Mouse (Mus musculus) brain, embryonic 14.5 days (tissue): ENCODE measurements at regions not wholly inside any gene's neighbourhood (a gene's known extent, or its start where the extent isn't known, plus 50 kb on each side); places are given as distances from the start of the nearest gene placed in this dataset.

ENCODE experiments used
- CTCF ChIP-seq: fragments of 200-500 bp; IDR thresholded peaks from 2 replicates; pipeline ENCODE4 v1.5.1; 2012; ENCODE audit warnings: inconsistent platforms, mild to moderate bottlenecking, moderate library complexity, borderline replicate concordance; ENCODE audit not compliant: insufficient read depth, insufficient read length; ENCODE audit errors: extremely low read depth
- POLR2A ChIP-seq: fragments of 200-500 bp; IDR thresholded peaks from 2 replicates; pipeline ENCODE4 v1.6.1; 2012; ENCODE audit warnings: mild to moderate bottlenecking, inconsistent platforms, borderline replicate concordance; ENCODE audit not compliant: poor library complexity, insufficient read depth, insufficient read length, severe bottlenecking; ENCODE audit errors: extremely low read depth

- TF ChIP-seq CTCF = no peak
- no peak for TF ChIP-seq POLR2A
These were observed 64.6 kb downstream of the Smug1 start for GRCm38 (mm10) chr15:103102068-103102840.
